18 mouse cellular contexts compared by ENCODE assay signal in the genomic region with DNA sequence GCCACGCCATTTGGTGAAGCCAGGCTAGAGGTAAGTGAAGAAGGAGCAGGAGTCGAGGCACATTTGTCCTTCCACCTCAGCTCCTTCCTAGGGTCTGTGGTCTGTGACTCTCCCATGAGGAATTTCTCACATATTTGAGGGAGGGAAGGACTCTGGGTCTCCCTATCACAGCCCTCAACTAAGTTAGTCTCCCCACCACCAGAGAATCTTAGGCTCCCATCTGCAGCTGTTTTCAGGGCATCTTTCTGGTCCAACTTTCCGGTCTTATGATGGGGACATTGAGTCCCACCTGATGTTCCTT. TPM values are rescaled to one million over a fixed set of nuclear protein-coding genes. Genes with fewer than 3 reads are reported as not detected.
DNase-seq lines count a peak whose midpoint lies in the region; ATAC-seq and TF ChIP-seq lines count a peak whose summit lies in the region.
"Had no signal": no experiment of that assay in that cellular context is flagged by ENCODE, and none has a peak within 500 bp of the region (broad histone marks: within the 10 kb centered on the region; RNA-seq: fewer than 3 reads in every experiment).

No protein-coding gene starts in this region.

- peak overlapping the region; percentile 83 for H3K27ac ChIP-seq in lung, postnatal 0 days (ENCODE audit: low read length)
- H3K27ac ChIP-seq in MEL (ENCODE audit: control insufficient read depth, low read depth, low read length), result peak overlapping the region; percentile 86
- H3K27ac ChIP-seq in liver, embryonic 14.5 days, result peak overlapping the region; percentile 53
- H3K27ac ChIP-seq in stomach, embryonic 16.5 days (ENCODE audit: low read length), result peak overlapping the region; percentile 80
- no peak overlapping the region for H3K27ac ChIP-seq in hindbrain, embryonic 12.5 days
- H3K27ac ChIP-seq: embryonic facial prominence, embryonic 13.5 days; hindbrain, embryonic 10.5 days; kidney, postnatal 0 days; left cerebral cortex, adult 2 months; neural tube, embryonic 13.5 days had no signal

- peaks cover 11% of the 10 kb centered on the region for H3K79me2 ChIP-seq in MEL (ENCODE audit: control insufficient read depth, insufficient read depth, low read length, poor library complexity)

- ATAC-seq in lung, postnatal 0 days, result no peak
- no peak for ATAC-seq in liver, embryonic 14.5 days (ENCODE audit: insufficient read depth)
- ATAC-seq in stomach, embryonic 16.5 days (ENCODE audit: insufficient read depth, low FRiP score), result no peak
- no peak for ATAC-seq in hindbrain, embryonic 12.5 days (ENCODE audit: low FRiP score)

- 78% methylated on average over 3 of the region's 3 CpGs for WGBS in lung, postnatal 0 days
- 67% methylated on average over 3 of the region's 3 CpGs for WGBS in liver, embryonic 14.5 days (ENCODE audit: insufficient replicate concordance)
- WGBS in stomach, embryonic 16.5 days, result 63% methylated on average over 3 of the region's 3 CpGs
- WGBS in hindbrain, embryonic 12.5 days, result 82% methylated on average over 3 of the region's 3 CpGs

- peaks cover 22% of the 10 kb centered on the region; the same call in 1 of the 2 replicates for H3K4me1 ChIP-seq in lung, postnatal 0 days (ENCODE audit: insufficient read depth, low read depth, low read length)
- peaks cover 5 to 38% of the 10 kb centered on the region in 2 experiments for H3K4me1 ChIP-seq in MEL (ENCODE audit: control insufficient read depth in 1 of 2, insufficient read depth in 2 of 2, low read length in 2 of 2)
- H3K4me1 ChIP-seq in liver, embryonic 14.5 days (replicated peaks; ENCODE audit: control insufficient read depth in 2 of 2, insufficient read depth in 2 of 2, low read length in 1 of 2), result peaks cover 21 to 32% of the 10 kb centered on the region in 2 experiments
- peaks cover 29% of the 10 kb centered on the region for H3K4me1 ChIP-seq in stomach, embryonic 16.5 days (ENCODE audit: control insufficient read depth, insufficient read depth, low read length)
- H3K4me1 ChIP-seq in hindbrain, embryonic 12.5 days, result peaks cover 15% of the 10 kb centered on the region

- no peak for TF ChIP-seq CTCF in lung, postnatal 0 days (IDR thresholded peaks at IDR 0.05)
- TF ChIP-seq CTCF in MEL (IDR thresholded peaks at IDR 0.05 in 2 of 3, conservative IDR thresholded peaks at IDR 0.05 in 1 of 3; ENCODE audit: control insufficient read depth in 1 of 3, insufficient read depth in 1 of 3, low read depth in 2 of 3, low read length in 3 of 3, poor library complexity in 1 of 3, severe bottlenecking in 1 of 3), result no peak
- TF ChIP-seq CTCF in liver, embryonic 14.5 days (IDR thresholded peaks at IDR 0.05; ENCODE audit: low read depth), result no peak

- H3K36me3 ChIP-seq in lung, postnatal 0 days (ENCODE audit: insufficient read depth, low read length), result no peaks in the 10 kb centered on the region
- H3K36me3 ChIP-seq in MEL (ENCODE audit: control insufficient read depth in 1 of 2, insufficient read depth in 2 of 2, low read length in 2 of 2), result peaks cover 0 to 27% of the 10 kb centered on the region in 2 experiments; a peak in 3 of 4 replicates
- no peaks in the 10 kb centered on the region; the same call in 1 of the 2 replicates for H3K36me3 ChIP-seq in liver, embryonic 14.5 days (replicated peaks; ENCODE audit: control insufficient read depth, insufficient read depth, low read depth)
- 0 out of 2 replicates have a peak, but pooled peaks cover 2% of the 10 kb centered on the region for H3K36me3 ChIP-seq in stomach, embryonic 16.5 days (ENCODE audit: control insufficient read depth, insufficient read depth, low read length)
- H3K36me3 ChIP-seq in hindbrain, embryonic 12.5 days, result 0 out of 2 replicates have a peak, but pooled peaks cover 4% of the 10 kb centered on the region
- H3K36me3 ChIP-seq: embryonic facial prominence, embryonic 13.5 days had no signal

- no peak overlapping the region for H3K4me3 ChIP-seq in lung, postnatal 0 days (ENCODE audit: low read depth, low read length)
- H3K4me3 ChIP-seq in MEL (ENCODE audit: control insufficient read depth in 1 of 2, insufficient read depth in 1 of 2, low read depth in 2 of 2, low read length in 2 of 2), result peak overlapping the region; percentile 64 to 91
- H3K4me3 ChIP-seq in liver, embryonic 14.5 days (ENCODE audit: insufficient read depth in 1 of 2, low read depth in 2 of 2, low read length in 2 of 2), result peak overlapping the region; percentile 58 to 61
- H3K4me3 ChIP-seq in stomach, embryonic 16.5 days (replicated peaks; ENCODE audit: low read length), result no peak overlapping the region
- no peak overlapping the region for H3K4me3 ChIP-seq in hindbrain, embryonic 12.5 days
- H3K4me3 ChIP-seq: embryonic facial prominence, embryonic 13.5 days; hindbrain, embryonic 10.5 days; neural tube, embryonic 13.5 days had no signal

- no peak for DNase-seq in lung, postnatal 0 days (ENCODE audit: low spot score)
- DNase-seq in lung, postnatal 14 days, result no peak
- DNase-seq in MEL (ENCODE audit: low read depth, low spot score), result peak; percentile 45
- DNase-seq in liver, embryonic 14.5 days (ENCODE audit: low read depth in 3 of 3, low spot score in 3 of 3), result no peak
- DNase-seq in thymus, postnatal 36 days, result no peak
- DNase-seq: adrenal gland, postnatal 25 days; cerebellum, adult 9-10 months; gastrocnemius, postnatal 14 days; lung, postnatal 10 days; right cerebral cortex, postnatal 14 days had no signal

- H3K9me3 ChIP-seq in lung, postnatal 0 days (ENCODE audit: low read length), result no peaks in the 10 kb centered on the region
- no peaks in the 10 kb centered on the region for H3K9me3 ChIP-seq in MEL (replicated peaks; ENCODE audit: insufficient read depth, low read length)
- H3K9me3 ChIP-seq in liver, embryonic 14.5 days (ENCODE audit: control insufficient read depth, low read length), result no peaks in the 10 kb centered on the region
- H3K9me3 ChIP-seq in stomach, embryonic 16.5 days (replicated peaks; ENCODE audit: control insufficient read depth, low read length), result no peaks in the 10 kb centered on the region
- H3K9me3 ChIP-seq in hindbrain, embryonic 12.5 days (replicated peaks), result no peaks in the 10 kb centered on the region
- H3K9me3 ChIP-seq: embryonic facial prominence, embryonic 13.5 days; hindbrain, embryonic 10.5 days; neural tube, embryonic 13.5 days had no signal

- TF ChIP-seq POLR2A in MEL (IDR thresholded peaks at IDR 0.05; ENCODE audit: control insufficient read depth in 1 of 2, insufficient read depth in 1 of 2, low read depth in 1 of 2, low read length in 2 of 2, poor library complexity in 1 of 2), result no peak

- peak overlapping the region; percentile 59 for H3K4me2 ChIP-seq in lung, postnatal 0 days (replicated peaks; ENCODE audit: low read depth, low read length)
- H3K4me2 ChIP-seq in liver, embryonic 14.5 days (ENCODE audit: low read depth), result peak overlapping the region; percentile 77
- H3K4me2 ChIP-seq in stomach, embryonic 16.5 days (ENCODE audit: low read depth, low read length), result peak overlapping the region; percentile 48; the same call in 1 of the 2 replicates
- no peak overlapping the region for H3K4me2 ChIP-seq in hindbrain, embryonic 12.5 days (replicated peaks)
- H3K4me2 ChIP-seq: embryonic facial prominence, embryonic 13.5 days; midbrain, embryonic 11.5 days; neural tube, embryonic 13.5 days had no signal

- no peak for TF ChIP-seq RAD21 in MEL (IDR thresholded peaks at IDR 0.05; ENCODE audit: low read depth, low read length)

- H3K9ac ChIP-seq in lung, postnatal 0 days (replicated peaks; ENCODE audit: low read depth), result no peak overlapping the region
- peak overlapping the region; percentile 62 for H3K9ac ChIP-seq in MEL (ENCODE audit: control insufficient read depth, low read depth, low read length, poor library complexity, severe bottlenecking)
- peak overlapping the region; percentile 63 for H3K9ac ChIP-seq in liver, embryonic 14.5 days (replicated peaks)
- H3K9ac ChIP-seq in stomach, embryonic 16.5 days (ENCODE audit: low read length), result peak overlapping the region; percentile 7; the same call in 1 of the 2 replicates
- no peak overlapping the region for H3K9ac ChIP-seq in hindbrain, embryonic 12.5 days
- H3K9ac ChIP-seq: embryonic facial prominence, embryonic 13.5 days; neural tube, embryonic 13.5 days had no signal

- no peaks in the 10 kb centered on the region for H3K27me3 ChIP-seq in lung, postnatal 0 days (replicated peaks; ENCODE audit: insufficient read depth, low read length)
- H3K27me3 ChIP-seq in MEL (ENCODE audit: control insufficient read depth in 1 of 2, insufficient read depth in 2 of 2, low read length in 2 of 2), result no peaks in the 10 kb centered on the region
- H3K27me3 ChIP-seq in liver, embryonic 14.5 days (ENCODE audit: control insufficient read depth, insufficient read depth, low read length), result no peaks in the 10 kb centered on the region
- no peaks in the 10 kb centered on the region for H3K27me3 ChIP-seq in stomach, embryonic 16.5 days (ENCODE audit: control insufficient read depth, insufficient read depth, low read length)
- H3K27me3 ChIP-seq in hindbrain, embryonic 12.5 days, result no peaks in the 10 kb centered on the region
- H3K27me3 ChIP-seq: embryonic facial prominence, embryonic 13.5 days; neural tube, embryonic 13.5 days had no signal

- TF ChIP-seq EP300 in lung, postnatal 0 days (IDR thresholded peaks at IDR 0.05), result no peak
- no peak for TF ChIP-seq EP300 in MEL (IDR thresholded peaks at IDR 0.05; ENCODE audit: low read depth in 1 of 2, low read length in 2 of 2)
- TF ChIP-seq EP300 in liver, embryonic 14.5 days (IDR thresholded peaks at IDR 0.05; ENCODE audit: low read depth), result no peak

TF ChIP-seq in MEL, 35 proteins besides CTCF, POLR2A, EP300 and RAD21 (continues in another document):
- TF ChIP-seq CHD2 (IDR thresholded peaks at IDR 0.05; ENCODE audit: low read length), result no peak

RNA-seq across cellular contexts. Expression of a gene that starts 1.3 kb away (rescaled TPM):
- 31.0 and 38.5 TPM in 2 replicates for polyA plus RNA-seq in lung, postnatal 0 days (2015; fragmentation: Nextera tagmentation; extraction: Ambion mirVana)
- 63.1 and 70.3 TPM in 2 replicates for total RNA-seq in MEL (2012; rRNA removed)
- 100 to 1,000 TPM; 105 to 240 TPM for polyA plus RNA-seq in MEL (2012; ENCODE audit: insufficient read depth in 1 of 2, insufficient read length in 2 of 2, low read depth in 1 of 2, low replicate concordance in 2 of 2, missing spikeins in 1 of 2)
- 47.0 and 47.2 TPM in 2 replicates for polyA plus RNA-seq in liver, embryonic 14.5 days (2012; rRNA removed)
- polyA plus RNA-seq in liver, embryonic 14.5 days (2014; fragmentation: Nextera tagmentation; extraction: Ambion mirVana), result 52.7 and 72.1 TPM in 2 replicates
- polyA plus RNA-seq in stomach, embryonic 16.5 days (2015; fragmentation: Nextera tagmentation; extraction: Ambion mirVana), result 22.4 and 24.3 TPM in 2 replicates
- 0.40 and 0.86 TPM in 2 replicates for polyA plus RNA-seq in hindbrain, embryonic 12.5 days (2016; fragmentation: Nextera tagmentation; extraction: Ambion mirVana)
- polyA plus RNA-seq: neural tube, embryonic 13.5 days had no signal

RNA-seq across cellular contexts. Expression of a gene that starts 18.8 kb away (rescaled TPM):
- 19.9 and 20.0 TPM in 2 replicates for polyA plus RNA-seq in lung, postnatal 0 days (2015; fragmentation: Nextera tagmentation; extraction: Ambion mirVana)
- 72.5 and 95.9 TPM in 2 replicates for total RNA-seq in MEL (2012; rRNA removed)
- 10 to 100 TPM in 1 of 2 experiments, not detected in 1; 97.7 TPM for polyA plus RNA-seq in MEL (2012; ENCODE audit: insufficient read depth in 1 of 2, insufficient read length in 2 of 2, low read depth in 1 of 2, low replicate concordance in 2 of 2, missing spikeins in 1 of 2)
- polyA plus RNA-seq in liver, embryonic 14.5 days (2012; rRNA removed), result 10.6 and 14.0 TPM in 2 replicates
- polyA plus RNA-seq in liver, embryonic 14.5 days (2014; fragmentation: Nextera tagmentation; extraction: Ambion mirVana), result 12.6 and 15.0 TPM in 2 replicates
- polyA plus RNA-seq in stomach, embryonic 16.5 days (2015; fragmentation: Nextera tagmentation; extraction: Ambion mirVana), result 35.9 and 38.4 TPM in 2 replicates
- polyA plus RNA-seq in hindbrain, embryonic 12.5 days (2016; fragmentation: Nextera tagmentation; extraction: Ambion mirVana), result 44.3 and 44.6 TPM in 2 replicates

Comparison
In these comparisons a context has a peak if more than half of its experiments do, and no peak if none do; other contexts are left out.
1. H3K4me3 ChIP-seq: peak in MEL (2 of 2) and liver, embryonic 14.5 days (2 of 2); none in lung, postnatal 0 days (single experiment), stomach, embryonic 16.5 days (single experiment) and hindbrain, embryonic 12.5 days (single experiment).
2. H3K9ac ChIP-seq: peak in MEL (single experiment), liver, embryonic 14.5 days (single experiment) and stomach, embryonic 16.5 days (single experiment); none in lung, postnatal 0 days (single experiment) and hindbrain, embryonic 12.5 days (single experiment).
3. RNA of a gene that starts 1.3 kb away (polyA plus RNA-seq): 105 to 240 TPM in MEL, 47.0 to 72.1 TPM in liver, embryonic 14.5 days, 31.0 to 38.5 TPM in lung, postnatal 0 days and 22.4 to 24.3 TPM in stomach, embryonic 16.5 days; 0.40 to 0.86 TPM in hindbrain, embryonic 12.5 days; every median in the first group is over 10 times any median in the second.